Mouse (Mus musculus): ENCODE data around the gene Olfr99. TPM values are rescaled to one million over a fixed set of nuclear protein-coding genes. Genes with fewer than 3 reads are reported as not detected.
A peak's percentile ranks its signal among the peaks of the same experiment; 100 is the strongest.

The Olfr99 gene
- not detected in 2 replicates for polyA plus RNA-seq (2016; fragmentation: Nextera tagmentation; extraction: Ambion mirVana)

- Histone ChIP-seq H3K4me1 (no peaks in the 10 kb centered on the region), H3K27ac (no peak within 1 kb of the TSS), H3K4me3 (no peak within 1 kb of the TSS), H3K4me2 (no peak within 1 kb of the TSS), H3K36me3 (no peaks in the 10 kb centered on the region), H3K9ac (no peak within 1 kb of the TSS), H3K27me3 (replicated peaks) (no peaks in the 10 kb centered on the region), H3K9me3 (replicated peaks) (no peaks in the 10 kb centered on the region)
- no peak for ATAC-seq
- WGBS (ENCODE audit: insufficient replicate concordance), result 48% methylated on average over 1 of the region's 1 CpGs
Observed at GRCm38 (mm10) chr17:37283360-37283759, at the start of gene Olfr99. Gene Olfr99, minus strand, starts transcription at chr17:37283460.

GRCm38 (mm10) chr17:37316954-37317353, 33.7 kb upstream of the Olfr99 start, which contains the start of gene Olfr102:
Gene Olfr102, minus strand, starts transcription at chr17:37317054.
- no peak for ATAC-seq
- no peaks in the 10 kb centered on the region for H3K27me3 ChIP-seq (replicated peaks)
- no peak within 1 kb of the TSS for H3K27ac ChIP-seq
- H3K36me3 ChIP-seq, result no peaks in the 10 kb centered on the region
- H3K9me3 ChIP-seq (replicated peaks), result no peaks in the 10 kb centered on the region
- no peaks in the 10 kb centered on the region for H3K4me1 ChIP-seq
- H3K4me2 ChIP-seq, result no peak within 1 kb of the TSS
- H3K9ac ChIP-seq, result no peak within 1 kb of the TSS
- no peak within 1 kb of the TSS for H3K4me3 ChIP-seq

GRCm38 (mm10) chr17:37310146-37310699, 27.0 kb upstream of the Olfr99 start:
- Histone ChIP-seq H3K27ac (no peak overlapping the region), H3K9ac (no peak overlapping the region), H3K36me3 (no peaks in the 10 kb centered on the region), H3K4me1 (no peaks in the 10 kb centered on the region), H3K4me3 (no peak overlapping the region), H3K27me3 (replicated peaks) (no peaks in the 10 kb centered on the region), H3K4me2 (no peak overlapping the region), H3K9me3 (replicated peaks) (no peaks in the 10 kb centered on the region)
- 32% methylated on average over 2 of the region's 2 CpGs for WGBS (ENCODE audit: insufficient replicate concordance)
- no peak for ATAC-seq

GRCm38 (mm10) chr17:37308483-37308882, 25.2 kb upstream of the Olfr99 start:
- Histone ChIP-seq H3K9me3 (replicated peaks) (no peaks in the 10 kb centered on the region), H3K9ac (no peak overlapping the region), H3K27ac (no peak overlapping the region), H3K36me3 (no peaks in the 10 kb centered on the region), H3K27me3 (replicated peaks) (no peaks in the 10 kb centered on the region), H3K4me1 (no peaks in the 10 kb centered on the region), H3K4me3 (no peak overlapping the region), H3K4me2 (no peak overlapping the region)
- WGBS (ENCODE audit: insufficient replicate concordance), result 26% methylated on average over 4 of the region's 4 CpGs
- no peak for ATAC-seq

GRCm38 (mm10) chr17:37304213-37304612, 21.0 kb upstream of the Olfr99 start, which contains the start of gene Olfr101:
Gene Olfr101, minus strand, starts transcription at chr17:37304313.
- Histone ChIP-seq H3K4me3 (no peak within 1 kb of the TSS), H3K9me3 (replicated peaks) (no peaks in the 10 kb centered on the region), H3K4me1 (no peaks in the 10 kb centered on the region), H3K27me3 (replicated peaks) (no peaks in the 10 kb centered on the region), H3K9ac (no peak within 1 kb of the TSS), H3K4me2 (no peak within 1 kb of the TSS), H3K36me3 (no peaks in the 10 kb centered on the region), H3K27ac (no peak within 1 kb of the TSS)
- ATAC-seq, result no peak
- 56% methylated on average over 4 of the region's 4 CpGs for WGBS (ENCODE audit: insufficient replicate concordance)

- Histone ChIP-seq H3K4me3 (no peak overlapping the region), H3K4me1 (no peaks in the 10 kb centered on the region), H3K36me3 (no peaks in the 10 kb centered on the region), H3K4me2 (no peak overlapping the region), H3K9me3 (replicated peaks) (no peaks in the 10 kb centered on the region), H3K27me3 (replicated peaks) (no peaks in the 10 kb centered on the region), H3K9ac (no peak overlapping the region), H3K27ac (no peak overlapping the region)
- no peak for ATAC-seq
- WGBS (ENCODE audit: insufficient replicate concordance), result 68% methylated on average over 1 of the region's 1 CpGs
Observed at GRCm38 (mm10) chr17:37280331-37280730, 2.9 kb downstream of the Olfr99 start.

GRCm38 (mm10) chr17:37276573-37276972, 6.7 kb downstream of the Olfr99 start:
- Histone ChIP-seq H3K4me2 (no peak overlapping the region), H3K9me3 (replicated peaks) (no peaks in the 10 kb centered on the region), H3K36me3 (no peaks in the 10 kb centered on the region), H3K4me3 (no peak overlapping the region), H3K9ac (no peak overlapping the region), H3K27ac (no peak overlapping the region), H3K4me1 (no peaks in the 10 kb centered on the region), H3K27me3 (replicated peaks) (no peaks in the 10 kb centered on the region)
- no peak for ATAC-seq

- no peak for ATAC-seq
- H3K27me3 ChIP-seq (replicated peaks), result no peaks in the 10 kb centered on the region
- H3K27ac ChIP-seq, result no peak overlapping the region
- H3K4me1 ChIP-seq, result no peaks in the 10 kb centered on the region
- H3K36me3 ChIP-seq, result no peaks in the 10 kb centered on the region
- no peaks in the 10 kb centered on the region for H3K9me3 ChIP-seq (replicated peaks)
- WGBS (ENCODE audit: insufficient replicate concordance), result 50% methylated on average over 2 of the region's 2 CpGs
- no peak overlapping the region for H3K4me2 ChIP-seq
- H3K9ac ChIP-seq, result no peak overlapping the region
- no peak overlapping the region for H3K4me3 ChIP-seq
Observed at GRCm38 (mm10) chr17:37275626-37276248, 7.5 kb downstream of the Olfr99 start.

- Histone ChIP-seq H3K9ac (peak overlapping the region; percentile 47), H3K27me3 (replicated peaks) (no peaks in the 10 kb centered on the region), H3K4me1 (peaks cover 3% of the 10 kb centered on the region; the same call in 1 of the 2 replicates), H3K9me3 (replicated peaks) (no peaks in the 10 kb centered on the region), H3K4me2 (peak overlapping the region; percentile 86), H3K27ac (no peak overlapping the region), H3K36me3 (no peaks in the 10 kb centered on the region), H3K4me3 (peak overlapping the region; percentile 59)
- peak; percentile 67 for ATAC-seq
- 21% methylated on average over 8 of the region's 8 CpGs for WGBS (ENCODE audit: insufficient replicate concordance)
Observed at GRCm38 (mm10) chr17:37270702-37271092, 12.6 kb downstream of the Olfr99 start.

GRCm38 (mm10) chr17:37270058-37270701, 13.1 kb downstream of the Olfr99 start, which contains the start of gene H2-M3:
Gene H2-M3, plus strand, starts transcription at chr17:37270220.
- ATAC-seq, result peak; percentile 82
- H3K9ac ChIP-seq, result peak within 1 kb of the TSS; percentile 47
- no peaks in the 10 kb centered on the region for H3K27me3 ChIP-seq (replicated peaks)
- H3K9me3 ChIP-seq (replicated peaks), result no peaks in the 10 kb centered on the region
- H3K4me1 ChIP-seq, result peaks cover 3% of the 10 kb centered on the region; the same call in 1 of the 2 replicates
- WGBS (ENCODE audit: insufficient replicate concordance), result 1% methylated on average over 26 of the region's 26 CpGs
- no peaks in the 10 kb centered on the region for H3K36me3 ChIP-seq
- H3K4me2 ChIP-seq, result peak within 1 kb of the TSS; percentile 86
- no peak within 1 kb of the TSS for H3K27ac ChIP-seq
- H3K4me3 ChIP-seq, result peak within 1 kb of the TSS; percentile 59

- no peaks in the 10 kb centered on the region for H3K9me3 ChIP-seq (replicated peaks)
- no peaks in the 10 kb centered on the region for H3K36me3 ChIP-seq
- H3K4me3 ChIP-seq, result no peak within 1 kb of the TSS
- H3K4me1 ChIP-seq, result no peaks in the 10 kb centered on the region
- no peak within 1 kb of the TSS for H3K4me2 ChIP-seq
- no peak within 1 kb of the TSS for H3K9ac ChIP-seq
- H3K27ac ChIP-seq, result no peak within 1 kb of the TSS
- WGBS (ENCODE audit: insufficient replicate concordance), result 48% methylated on average over 1 of the region's 1 CpGs
- no peaks in the 10 kb centered on the region for H3K27me3 ChIP-seq (replicated peaks)
- ATAC-seq, result no peak
Observed at GRCm38 (mm10) chr17:37263626-37264025, 19.6 kb downstream of the Olfr99 start, which contains the start of gene Olfr98. Gene Olfr98, minus strand, starts transcription at chr17:37263749.

- no peak overlapping the region for H3K27ac ChIP-seq
- WGBS (ENCODE audit: insufficient replicate concordance), result 11% methylated on average over 1 of the region's 1 CpGs
- no peak for ATAC-seq
Observed at GRCm38 (mm10) chr17:37250544-37250943, 32.7 kb downstream of the Olfr99 start.

More at GRCm38 (mm10) chr17:37250544-37250943, 32.7 kb downstream of the Olfr99 start:
- Histone ChIP-seq H3K36me3 (no peaks in the 10 kb centered on the region), H3K4me2 (no peak overlapping the region), H3K27me3 (replicated peaks) (no peaks in the 10 kb centered on the region), H3K4me1 (no peaks in the 10 kb centered on the region), H3K9ac (no peak overlapping the region), H3K4me3 (no peak overlapping the region), H3K9me3 (replicated peaks) (no peaks in the 10 kb centered on the region)

Measured in liver, embryonic 12.5 days (tissue).